Mouse (Mus musculus) left cerebral cortex, adult 11 months (tissue): ENCODE measurements around the gene Artn.

Source experiments
- DNase-seq: peaks from one replicate; pipeline ENCODE4 v3.0.0; 2022; ENCODE audit warnings: low spot score

The Artn gene

GRCm38 (mm10) chr4:117918762-117919161 lies 10.8 kb downstream of the Artn start:
- no peak for DNase-seq

- no peak for DNase-seq
These were observed 11.3 kb downstream of the Artn start for GRCm38 (mm10) chr4:117918261-117918660.

GRCm38 (mm10) chr4:117917847-117918246 lies 11.7 kb downstream of the Artn start:
- DNase-seq: no peak

GRCm38 (mm10) chr4:117917402-117917801 lies 12.2 kb downstream of the Artn start:
- DNase-seq: no peak

GRCm38 (mm10) chr4:117916386-117916785 lies 13.2 kb downstream of the Artn start:
- DNase-seq: no peak

- no peak for DNase-seq
These were observed 14.0 kb downstream of the Artn start for GRCm38 (mm10) chr4:117915489-117916105.

- peak; percentile 85 for DNase-seq
These were observed 14.7 kb downstream of the Artn start, which contains the start of gene Ipo13 for GRCm38 (mm10) chr4:117914591-117915442. Gene Ipo13 (minus strand): TSS chr4:117914999.

GRCm38 (mm10) chr4:117914031-117914430 lies 15.5 kb downstream of the Artn start:
- DNase-seq: no peak

GRCm38 (mm10) chr4:117913421-117913820 lies 16.1 kb downstream of the Artn start:
- DNase-seq: no peak

- DNase-seq: no peak
These were observed 16.8 kb downstream of the Artn start for GRCm38 (mm10) chr4:117912685-117913273.

- DNase-seq: no peak
These were observed 17.4 kb downstream of the Artn start for GRCm38 (mm10) chr4:117912131-117912561.

- no peak for DNase-seq
These were observed 20.6 kb downstream of the Artn start for GRCm38 (mm10) chr4:117908834-117909453.

- no peak for DNase-seq
These were observed 23.4 kb downstream of the Artn start for GRCm38 (mm10) chr4:117906196-117906595.

GRCm38 (mm10) chr4:117904761-117905160 lies 24.8 kb downstream of the Artn start:
- no peak for DNase-seq

- no peak for DNase-seq
These were observed 25.5 kb downstream of the Artn start for GRCm38 (mm10) chr4:117904094-117904493.

- DNase-seq: no peak
These were observed 31.5 kb downstream of the Artn start for GRCm38 (mm10) chr4:117898111-117898510.

- DNase-seq: no peak
These were observed 33.5 kb downstream of the Artn start for GRCm38 (mm10) chr4:117896031-117896430.

GRCm38 (mm10) chr4:117895339-117895738 lies 34.2 kb downstream of the Artn start:
- DNase-seq: no peak

GRCm38 (mm10) chr4:117894601-117895000 lies 35.0 kb downstream of the Artn start:
- no peak for DNase-seq

- no peak for DNase-seq
These were observed 36.2 kb downstream of the Artn start for GRCm38 (mm10) chr4:117893376-117893775.

- DNase-seq: peak; percentile 85
These were observed 37.8 kb downstream of the Artn start, which contains the start of gene Dph2 for GRCm38 (mm10) chr4:117891738-117892161. Gene Dph2 (minus strand): TSS chr4:117892032.

GRCm38 (mm10) chr4:117890750-117891149 lies 38.8 kb downstream of the Artn start:
- no peak for DNase-seq
